Mouse (Mus musculus) ES-Bruce4 (cell line): Measurements from ENCODE around the gene Gpx5.

Experiments used
- CTCF ChIP-seq: IDR thresholded peaks from one replicate; pipeline ENCODE4 v1.8.1; 2011; ENCODE audit warnings: low read depth, low read length
- POLR2A ChIP-seq: IDR thresholded peaks from one replicate; pipeline ENCODE4 v1.8.1; 2011; ENCODE audit warnings: low read length; ENCODE audit not compliant: insufficient read depth

GRCm38 (mm10) chr13:21253040-21253439, 39.5 kb downstream of the Gpx5 start:
- TF ChIP-seq CTCF (no peak), POLR2A (no peak)
